Mouse (Mus musculus) right cerebral cortex, postnatal 4 days (tissue): ENCODE results near the gene Fryl.
A peak's percentile ranks its signal among the peaks of the same experiment; 100 is the strongest.
"Not testable (repeated sequence)": the region's sequence is repeated elsewhere in the genome, so short reads cannot be mapped to it uniquely, and the experiment has no call there.

Experiments used
- DNase-seq: peaks from one replicate; pipeline ENCODE4 v3.0.0-alpha.2; 2022

Gene Fryl

DNA sequence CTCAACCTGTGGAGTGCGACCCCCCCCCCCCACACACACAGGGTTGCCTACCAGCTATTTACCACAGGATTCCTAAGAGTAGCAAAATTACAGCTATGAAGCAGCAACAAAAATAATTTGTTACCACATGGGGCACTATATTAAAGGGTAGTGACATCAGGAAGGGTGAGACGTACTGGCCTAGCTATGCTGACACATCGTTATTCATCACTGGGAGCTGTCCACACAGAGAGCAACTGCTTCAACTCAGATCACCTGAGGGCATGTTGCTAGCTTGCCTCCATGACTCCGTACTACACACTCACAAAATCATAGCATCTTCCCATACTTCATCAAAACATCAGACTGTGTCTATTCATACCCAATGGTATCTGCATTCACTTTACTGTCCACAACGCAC, 176.6 kb downstream of the Fryl start:
- no peak for DNase-seq

DNA sequence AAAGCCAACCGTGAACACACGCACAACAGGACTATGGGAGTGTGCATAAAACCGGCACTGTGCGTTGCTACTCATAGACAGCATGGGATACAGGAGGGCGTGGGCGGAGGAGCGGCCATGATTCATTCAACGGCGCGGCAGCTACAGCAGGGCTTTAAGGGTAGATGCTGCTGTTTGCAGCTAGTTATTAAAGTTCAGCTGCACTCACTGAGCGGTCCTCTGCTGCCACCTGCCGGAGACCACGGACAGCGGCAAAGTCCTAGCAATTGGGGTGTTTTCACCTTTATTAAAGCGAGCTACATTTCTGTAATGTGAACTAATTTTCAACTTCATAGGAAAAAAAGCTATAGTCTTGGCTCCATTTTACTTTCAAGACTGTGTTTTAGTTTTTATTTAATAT, 185.1 kb downstream of the Fryl start:
- peak; percentile 92 for DNase-seq

DNA sequence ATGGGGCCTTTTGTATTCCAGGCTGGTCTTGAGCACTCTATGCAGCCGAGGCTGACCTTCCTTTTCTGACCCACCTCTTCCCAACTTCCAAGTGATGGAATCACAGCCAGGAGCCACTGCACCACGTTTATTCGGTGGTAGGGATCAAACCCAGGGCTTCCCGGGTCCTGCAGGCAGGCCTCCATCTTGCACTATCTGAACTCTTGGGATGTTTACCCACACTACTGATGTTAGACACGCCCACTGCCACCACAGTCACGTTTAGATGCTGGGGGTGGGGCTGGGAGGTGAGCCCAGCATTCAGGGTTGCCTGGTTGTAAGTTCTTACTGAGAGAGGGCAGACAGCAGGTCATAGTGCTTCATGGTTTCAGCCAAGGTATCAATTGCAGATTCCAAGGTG, 189.5 kb downstream of the Fryl start:
- DNase-seq: no peak

DNA sequence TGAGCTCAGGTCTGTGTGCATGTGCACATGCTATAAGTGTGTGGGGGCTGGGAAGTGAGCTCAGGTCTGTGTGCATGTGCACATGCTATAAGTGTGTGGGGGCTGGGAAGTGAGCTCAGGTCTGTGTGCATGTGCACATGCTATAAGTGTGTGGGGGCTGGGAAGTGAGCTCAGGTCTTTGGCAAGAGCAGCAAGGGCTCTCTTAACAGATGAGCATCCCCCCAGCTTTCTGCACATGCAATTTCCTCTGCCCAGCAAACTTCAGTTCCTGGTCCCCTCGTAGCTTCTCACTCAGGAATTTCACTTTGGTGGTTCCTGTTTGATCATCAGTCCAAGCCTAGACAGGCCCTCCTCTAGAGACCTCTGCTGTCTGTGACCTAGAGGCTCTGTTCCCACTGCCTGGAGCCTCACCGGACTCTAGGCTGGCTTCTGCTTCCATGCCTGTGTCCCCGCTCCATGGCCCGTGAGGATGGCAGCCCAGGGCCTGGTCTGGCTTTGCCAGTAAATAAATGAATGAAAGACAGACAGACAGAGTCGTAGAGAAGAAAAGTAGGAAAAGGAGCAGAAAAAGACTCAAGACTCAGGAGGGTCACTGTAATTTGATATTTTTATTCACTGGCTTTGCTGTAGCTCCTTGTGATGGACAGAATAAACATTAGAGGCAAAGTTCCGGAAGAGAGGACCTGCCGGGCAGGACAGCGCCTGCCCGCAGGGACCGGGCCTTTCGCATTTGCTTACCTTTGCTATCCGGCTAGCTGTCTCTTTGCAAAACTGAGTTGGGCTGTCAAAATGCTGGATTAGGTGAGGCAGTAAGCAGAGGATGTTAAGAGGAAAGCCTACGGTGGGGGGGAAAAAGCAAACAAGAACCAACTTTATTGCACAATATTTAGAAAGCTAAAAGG, 192.4 kb downstream of the Fryl start:
- DNase-seq: no peak

DNA sequence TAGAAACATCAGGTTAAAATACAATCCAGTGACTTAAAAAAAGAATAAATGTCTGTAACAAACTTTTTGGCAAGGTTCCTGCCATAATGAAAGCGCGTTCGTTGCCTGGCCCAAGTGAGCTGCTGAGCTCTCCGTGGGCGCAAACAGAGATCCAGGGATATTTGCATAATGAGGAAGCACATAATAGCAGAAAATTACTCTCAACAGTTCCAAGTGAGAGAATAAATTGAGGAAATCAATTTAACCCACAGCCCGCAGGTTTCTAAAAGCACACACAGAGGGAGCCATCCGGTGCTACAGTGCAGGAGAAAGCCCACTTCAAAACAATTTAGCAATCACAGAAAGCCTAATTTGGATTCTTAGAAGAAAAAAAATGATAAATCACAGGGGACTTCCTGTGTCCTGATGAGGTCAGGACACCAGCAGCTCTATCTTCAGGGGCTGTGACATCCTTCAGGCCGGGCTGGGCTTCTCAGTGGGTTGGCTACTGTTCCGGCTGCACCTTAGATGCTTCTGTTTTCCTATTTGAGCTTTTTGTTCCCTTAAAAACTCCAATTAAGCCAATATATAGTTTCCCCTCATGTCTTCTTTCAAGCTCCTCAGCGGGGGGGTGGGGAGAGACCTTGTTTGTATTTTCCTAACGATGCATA, 194.8 kb downstream of the Fryl start:
- DNase-seq: no peak

- no peak for DNase-seq
These were observed 199.5 kb downstream of the Fryl start for GRCm38 (mm10) chr5:73056937-73057336.

- DNase-seq: no peak
These were observed 200.0 kb downstream of the Fryl start for GRCm38 (mm10) chr5:73056457-73056856.

- no peak for DNase-seq
These were observed 202.5 kb downstream of the Fryl start for GRCm38 (mm10) chr5:73053933-73054332.

- no peak for DNase-seq
These were observed 208.7 kb downstream of the Fryl start for GRCm38 (mm10) chr5:73047651-73048245.

- DNase-seq: no peak
These were observed 212.4 kb downstream of the Fryl start for GRCm38 (mm10) chr5:73044055-73044454.

GRCm38 (mm10) chr5:73032481-73032880, 223.9 kb downstream of the Fryl start:
- DNase-seq: no peak

GRCm38 (mm10) chr5:73028646-73029045, 227.8 kb downstream of the Fryl start:
- DNase-seq: no peak

GRCm38 (mm10) chr5:73023801-73024200, 232.6 kb downstream of the Fryl start:
- no peak for DNase-seq

DNA sequence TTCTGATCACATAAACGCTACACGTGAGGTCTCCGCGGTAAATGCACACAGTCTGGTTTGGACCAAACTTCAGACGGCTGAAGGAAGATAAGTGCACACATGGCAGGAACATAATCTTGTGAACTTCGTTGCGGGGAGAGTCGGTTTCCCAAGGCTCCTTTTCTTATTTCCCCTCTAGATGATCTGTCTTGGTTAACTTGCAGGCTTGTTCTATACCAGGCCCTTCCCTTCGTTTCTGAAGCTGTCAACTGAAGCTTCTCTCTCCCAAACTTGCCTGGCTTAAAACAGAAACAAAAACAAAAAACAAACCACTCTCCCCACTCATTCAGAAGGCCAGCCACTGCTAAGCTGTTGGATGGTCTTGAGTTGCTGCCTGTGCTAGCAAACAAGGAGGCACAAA, 241.7 kb downstream of the Fryl start:
- DNase-seq: no peak

DNA sequence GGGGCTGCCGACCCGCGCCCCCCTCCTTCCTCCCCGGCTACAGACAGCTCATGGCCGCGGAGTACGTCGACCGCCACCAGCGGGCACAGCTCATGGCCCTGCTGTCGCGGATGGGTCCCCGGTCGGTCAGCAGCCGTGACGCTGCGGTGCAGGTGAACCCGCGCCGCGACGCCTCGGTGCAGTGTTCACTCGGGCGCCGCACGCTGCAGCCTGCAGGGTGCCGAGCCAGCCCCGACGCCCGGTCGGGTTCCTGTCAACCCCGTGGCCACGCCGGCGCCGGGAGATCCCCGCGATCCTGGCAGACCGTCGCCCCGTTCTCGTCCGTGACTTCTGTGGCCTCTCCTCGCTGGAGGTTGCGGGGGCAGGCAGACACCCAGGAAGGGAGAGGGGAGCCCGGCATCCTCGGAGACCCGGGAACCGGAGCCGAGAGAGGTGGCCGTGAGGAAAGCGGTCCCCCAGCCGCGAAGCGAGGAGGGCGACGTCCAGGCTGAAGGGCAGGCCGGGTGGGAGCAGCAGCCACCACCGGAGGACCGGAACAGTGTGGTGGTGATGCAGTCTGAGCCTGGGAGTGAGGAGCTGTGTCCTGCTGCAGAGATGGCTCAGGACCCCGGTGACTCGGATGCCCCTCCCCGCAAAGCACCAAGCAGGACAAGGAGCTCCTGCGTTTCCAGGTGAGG, 242.7 kb downstream of the Fryl start:
- DNase-seq: not testable (repeated sequence)

- DNase-seq: not testable (repeated sequence)
These were observed 243.4 kb downstream of the Fryl start for GRCm38 (mm10) chr5:73012884-73013610.

GRCm38 (mm10) chr5:73011806-73012205, 244.6 kb downstream of the Fryl start:
- not testable (repeated sequence) for DNase-seq

DNA sequence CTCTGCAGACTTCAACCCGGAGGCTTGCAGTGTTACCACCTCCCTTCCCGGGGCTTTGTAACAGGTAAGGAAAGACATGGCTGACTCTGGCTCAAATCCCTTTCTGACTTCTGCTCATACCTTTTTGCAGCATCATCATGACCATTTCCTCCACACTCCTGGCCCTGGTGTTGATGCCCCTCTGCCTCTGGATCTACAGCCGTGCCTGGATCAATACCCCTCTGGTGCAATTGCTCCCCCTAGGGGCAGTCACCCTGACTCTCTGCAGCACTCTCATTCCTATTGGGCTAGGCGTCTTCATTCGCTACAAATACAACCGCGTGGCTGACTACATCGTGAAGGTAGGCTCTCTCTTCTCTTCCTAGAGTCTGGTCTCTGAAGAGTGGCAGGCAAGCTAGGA, 248.2 kb downstream of the Fryl start:
- not testable (repeated sequence) for DNase-seq

GRCm38 (mm10) chr5:73007582-73007959, 248.8 kb downstream of the Fryl start:
- no peak for DNase-seq

DNA sequence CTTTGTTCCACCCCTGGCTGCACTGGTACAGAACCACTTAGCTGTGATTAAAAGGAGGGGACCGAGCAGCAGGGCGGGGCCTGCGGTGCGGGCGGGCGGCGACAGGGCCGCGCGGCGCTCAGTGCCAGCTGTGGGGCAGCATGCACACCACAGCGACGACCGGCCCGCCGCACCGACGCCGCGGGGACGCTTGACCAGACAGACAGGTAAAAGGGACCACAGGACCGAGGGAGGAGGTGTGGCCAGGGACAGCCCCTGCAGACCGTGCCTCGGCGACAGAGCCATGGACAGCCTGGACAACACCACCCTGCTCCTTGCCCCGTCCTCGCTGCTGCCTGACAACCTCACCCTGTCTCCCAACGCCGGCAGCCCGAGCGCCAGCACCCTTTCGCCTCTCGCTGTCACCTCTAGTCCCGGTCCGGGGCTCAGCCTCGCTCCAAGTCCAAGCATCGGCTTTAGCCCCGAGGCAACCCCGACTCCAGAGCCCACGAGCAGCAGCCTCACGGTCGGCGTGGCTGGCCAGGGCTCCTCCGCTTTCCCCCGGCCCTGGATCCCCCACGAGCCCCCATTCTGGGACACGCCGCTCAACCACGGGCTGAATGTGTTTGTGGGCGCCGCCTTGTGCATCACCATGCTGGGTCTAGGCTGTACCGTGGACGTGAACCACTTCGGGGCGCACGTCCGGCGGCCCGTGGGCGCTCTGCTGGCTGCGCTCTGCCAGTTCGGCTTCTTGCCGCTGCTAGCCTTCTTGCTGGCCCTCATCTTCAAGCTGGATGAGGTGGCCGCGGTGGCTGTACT, 249.4 kb downstream of the Fryl start, which contains the start of gene Slc10a4:
Slc10a4 (plus strand) TSS at position 100 of the 798 bp plus-strand sequence.
- DNase-seq: peak; percentile 33

DNA sequence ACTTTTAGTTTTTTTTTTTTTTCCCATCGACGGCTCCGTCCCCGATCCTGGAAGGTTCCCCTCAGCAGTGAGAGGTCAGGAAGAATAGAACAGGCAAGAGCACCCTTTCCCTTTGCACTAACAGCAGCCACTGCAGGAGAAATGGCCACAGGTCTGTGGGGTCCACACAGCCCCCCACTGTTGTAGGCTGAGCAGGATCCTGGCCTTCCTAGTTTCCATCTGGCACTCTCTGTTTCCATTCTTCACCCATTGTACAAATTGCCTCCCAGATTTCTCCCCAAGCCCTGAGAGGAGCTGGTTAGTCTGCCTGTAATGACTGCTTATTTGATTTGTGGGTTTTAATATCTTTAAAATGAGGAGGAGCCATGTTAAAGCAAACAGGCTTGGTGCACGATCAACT, 252.4 kb downstream of the Fryl start:
- no peak for DNase-seq

- DNase-seq: not testable (repeated sequence)
These were observed 257.9 kb downstream of the Fryl start for GRCm38 (mm10) chr5:72998546-72998945.
